Mouse (Mus musculus): ENCODE measurements around the gene Akap2. TPM values are rescaled to one million over a fixed set of nuclear protein-coding genes. Genes with fewer than 3 reads are reported as not detected.

The Akap2 gene
- polyA plus RNA-seq, 1 experiment from 2014 or later = 1.5 TPM

- H3K4me3 ChIP-seq (replicated peaks) = no peak overlapping the region
- no peak overlapping the region for H3K9ac ChIP-seq
- no peaks in the 10 kb centered on the region for H3K4me1 ChIP-seq (replicated peaks)
- H3K4me2 ChIP-seq = no peak overlapping the region
- 64% methylated on average over 7 of the region's 7 CpGs for WGBS (ENCODE audit: insufficient replicate concordance)
- no peaks in the 10 kb centered on the region for H3K36me3 ChIP-seq
- DNase-seq (no peak), ATAC-seq (ENCODE audit: low read depth) (no peak)
- H3K9me3 ChIP-seq (replicated peaks) = no peaks in the 10 kb centered on the region
- no peak overlapping the region for H3K27ac ChIP-seq
- no peaks in the 10 kb centered on the region for H3K27me3 ChIP-seq
Measured at GRCm38 (mm10) chr4:57762424-57762823, 45.0 kb downstream of the Akap2 start.

- Histone ChIP-seq H3K4me1 (replicated peaks) (no peaks in the 10 kb centered on the region), H3K27me3 (no peaks in the 10 kb centered on the region), H3K4me3 (replicated peaks) (no peak overlapping the region), H3K4me2 (no peak overlapping the region), H3K27ac (no peak overlapping the region), H3K9ac (no peak overlapping the region), H3K9me3 (replicated peaks) (no peaks in the 10 kb centered on the region), H3K36me3 (no peaks in the 10 kb centered on the region)
- 77% methylated on average over 1 of the region's 1 CpGs for WGBS (ENCODE audit: insufficient replicate concordance)
- DNase-seq = no peak
- no peak for ATAC-seq (ENCODE audit: low read depth)
Measured at GRCm38 (mm10) chr4:57764392-57764791, 46.9 kb downstream of the Akap2 start.

GRCm38 (mm10) chr4:57764926-57765325 is 47.5 kb downstream of the Akap2 start:
- Histone ChIP-seq H3K27me3 (no peaks in the 10 kb centered on the region), H3K4me3 (replicated peaks) (no peak overlapping the region), H3K9me3 (replicated peaks) (no peaks in the 10 kb centered on the region), H3K4me1 (replicated peaks) (no peaks in the 10 kb centered on the region), H3K27ac (no peak overlapping the region), H3K4me2 (no peak overlapping the region), H3K9ac (no peak overlapping the region), H3K36me3 (no peaks in the 10 kb centered on the region)
- 33% methylated on average over 1 of the region's 1 CpGs for WGBS (ENCODE audit: insufficient replicate concordance)
- ATAC-seq (ENCODE audit: low read depth) (no peak), DNase-seq (no peak)

DNA sequence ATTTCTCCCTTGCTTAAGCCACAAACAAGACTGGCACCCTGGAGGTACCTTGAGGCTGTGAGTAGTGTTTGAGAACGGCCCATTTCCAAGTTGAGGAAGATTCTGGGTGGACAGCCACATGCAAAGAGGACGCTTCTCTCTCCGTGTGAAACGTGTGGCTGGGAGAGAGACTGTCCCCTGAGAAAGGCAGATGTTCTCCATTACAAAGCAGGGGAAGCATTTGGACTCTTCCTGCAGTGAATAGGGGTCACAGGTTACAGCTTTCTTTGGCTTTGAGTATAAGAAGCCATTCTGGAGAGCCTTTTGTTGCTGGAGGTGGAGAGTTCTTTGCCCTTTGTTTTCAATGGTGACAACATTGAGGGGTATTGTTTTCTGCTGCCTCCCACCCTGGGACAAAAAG is 48.3 kb downstream of the Akap2 start:
- H3K27me3 ChIP-seq = no peaks in the 10 kb centered on the region
- H3K4me3 ChIP-seq (replicated peaks) = no peak overlapping the region
- H3K27ac ChIP-seq = no peak overlapping the region
- H3K4me1 ChIP-seq (replicated peaks) = no peaks in the 10 kb centered on the region
- no peak for DNase-seq
- no peak overlapping the region for H3K9ac ChIP-seq
- no peak overlapping the region for H3K4me2 ChIP-seq
- no peaks in the 10 kb centered on the region for H3K36me3 ChIP-seq
- H3K9me3 ChIP-seq (replicated peaks) = no peaks in the 10 kb centered on the region
- WGBS (ENCODE audit: insufficient replicate concordance) = 62% methylated on average over 4 of the region's 4 CpGs
- ATAC-seq (ENCODE audit: low read depth) = no peak

GRCm38 (mm10) chr4:57769007-57769406 is 51.5 kb downstream of the Akap2 start:
- H3K4me2 ChIP-seq = no peak overlapping the region
- no peaks in the 10 kb centered on the region for H3K27me3 ChIP-seq
- H3K36me3 ChIP-seq = no peaks in the 10 kb centered on the region
- no peak overlapping the region for H3K27ac ChIP-seq
- ATAC-seq (ENCODE audit: low read depth) = no peak
- H3K9me3 ChIP-seq (replicated peaks) = no peaks in the 10 kb centered on the region
- no peak for DNase-seq
- no peak overlapping the region for H3K9ac ChIP-seq
- no peak overlapping the region for H3K4me3 ChIP-seq (replicated peaks)
- 68% methylated on average over 3 of the region's 3 CpGs for WGBS (ENCODE audit: insufficient replicate concordance)
- H3K4me1 ChIP-seq (replicated peaks) = peaks cover 9% of the 10 kb centered on the region

- Histone ChIP-seq H3K27me3 (no peaks in the 10 kb centered on the region), H3K4me2 (no peak overlapping the region), H3K27ac (no peak overlapping the region), H3K4me1 (replicated peaks) (peaks cover 17% of the 10 kb centered on the region), H3K36me3 (no peaks in the 10 kb centered on the region), H3K4me3 (replicated peaks) (no peak overlapping the region), H3K9ac (no peak overlapping the region), H3K9me3 (replicated peaks) (no peaks in the 10 kb centered on the region)
- ATAC-seq (ENCODE audit: low read depth) (no peak), DNase-seq (no peak)
- WGBS (ENCODE audit: insufficient replicate concordance) = 73% methylated on average over 4 of the region's 4 CpGs
Measured at GRCm38 (mm10) chr4:57770185-57770823, 52.8 kb downstream of the Akap2 start.

GRCm38 (mm10) chr4:57771558-57772219 is 54.2 kb downstream of the Akap2 start:
- Histone ChIP-seq H3K4me3 (replicated peaks) (no peak overlapping the region), H3K36me3 (no peaks in the 10 kb centered on the region), H3K4me1 (replicated peaks) (peaks cover 17% of the 10 kb centered on the region), H3K27me3 (no peaks in the 10 kb centered on the region), H3K27ac (no peak overlapping the region), H3K4me2 (no peak overlapping the region), H3K9ac (no peak overlapping the region), H3K9me3 (replicated peaks) (no peaks in the 10 kb centered on the region)
- WGBS (ENCODE audit: insufficient replicate concordance) = 91% methylated on average over 2 of the region's 2 CpGs
- ATAC-seq (ENCODE audit: low read depth) = no peak
- no peak for DNase-seq

GRCm38 (mm10) chr4:57772851-57773510 is 55.5 kb downstream of the Akap2 start:
- H3K4me1 ChIP-seq (replicated peaks) = peaks cover 17% of the 10 kb centered on the region
- ATAC-seq (ENCODE audit: low read depth) (peak; percentile 68; the same call in 1 of the 2 replicates), DNase-seq (peak; percentile 29)
- no peak overlapping the region for H3K27ac ChIP-seq
- no peaks in the 10 kb centered on the region for H3K9me3 ChIP-seq (replicated peaks)
- H3K9ac ChIP-seq = no peak overlapping the region
- no peaks in the 10 kb centered on the region for H3K27me3 ChIP-seq
- no peak overlapping the region for H3K4me2 ChIP-seq
- no peaks in the 10 kb centered on the region for H3K36me3 ChIP-seq
- H3K4me3 ChIP-seq (replicated peaks) = no peak overlapping the region
- WGBS (ENCODE audit: insufficient replicate concordance) = 13% methylated on average over 11 of the region's 11 CpGs

DNA sequence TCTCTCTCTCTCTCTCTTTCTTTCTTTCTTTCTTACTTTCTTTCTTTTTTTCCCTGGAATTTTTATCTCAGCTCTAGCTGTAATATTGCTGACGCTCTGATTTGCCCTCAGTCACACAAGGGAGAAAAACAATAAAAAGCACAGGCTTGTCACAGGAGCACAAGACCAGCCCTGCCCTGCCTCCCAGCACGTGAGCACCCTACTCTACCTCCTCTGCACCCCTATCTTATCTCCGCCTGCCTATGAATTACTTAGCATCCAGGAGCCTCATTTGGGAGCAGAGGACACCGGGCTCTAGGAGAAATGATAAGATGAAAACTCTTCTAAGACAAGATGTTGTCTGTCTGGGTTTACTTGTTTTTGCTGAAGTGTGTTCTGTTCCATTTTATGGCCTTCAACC is 57.1 kb downstream of the Akap2 start:
- H3K27me3 ChIP-seq = 0 out of 2 replicates have a peak, but pooled peaks cover 5% of the 10 kb centered on the region
- H3K9ac ChIP-seq = no peak overlapping the region
- no peak for DNase-seq
- H3K4me2 ChIP-seq = no peak overlapping the region
- H3K4me3 ChIP-seq (replicated peaks) = no peak overlapping the region
- WGBS (ENCODE audit: insufficient replicate concordance) = 14% methylated on average over 4 of the region's 4 CpGs
- no peaks in the 10 kb centered on the region for H3K36me3 ChIP-seq
- peak; percentile 77 for ATAC-seq (ENCODE audit: low read depth)
- no peak overlapping the region for H3K27ac ChIP-seq
- H3K9me3 ChIP-seq (replicated peaks) = no peaks in the 10 kb centered on the region
- H3K4me1 ChIP-seq (replicated peaks) = peaks cover 17% of the 10 kb centered on the region

DNA sequence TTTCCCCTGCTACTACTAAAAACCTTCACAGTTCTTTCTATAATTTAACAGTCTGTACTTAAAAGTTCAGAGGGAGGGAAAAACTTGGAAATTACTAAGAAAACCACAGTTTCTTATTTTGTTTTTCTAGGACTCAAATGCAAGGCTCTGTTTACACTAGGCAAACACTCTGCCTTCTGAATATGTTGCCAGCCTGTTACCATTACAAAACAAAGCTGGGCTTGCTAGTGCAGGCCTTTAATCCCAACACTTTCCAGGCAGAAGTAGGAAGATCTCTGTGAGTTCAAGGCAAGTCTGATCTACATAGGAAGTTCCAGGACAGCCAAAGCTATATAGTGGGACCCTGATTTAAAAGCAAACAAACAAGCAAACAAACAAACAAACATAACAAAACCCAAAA is 58.1 kb downstream of the Akap2 start:
- no peak overlapping the region for H3K4me2 ChIP-seq
- no peak overlapping the region for H3K27ac ChIP-seq
- no peaks in the 10 kb centered on the region for H3K9me3 ChIP-seq (replicated peaks)
- DNase-seq (no peak), ATAC-seq (ENCODE audit: low read depth) (no peak)
- H3K27me3 ChIP-seq = peaks cover 14% of the 10 kb centered on the region
- no peak overlapping the region for H3K9ac ChIP-seq
- H3K4me3 ChIP-seq (replicated peaks) = no peak overlapping the region
- no peaks in the 10 kb centered on the region for H3K36me3 ChIP-seq
- peaks cover 17% of the 10 kb centered on the region for H3K4me1 ChIP-seq (replicated peaks)

DNA sequence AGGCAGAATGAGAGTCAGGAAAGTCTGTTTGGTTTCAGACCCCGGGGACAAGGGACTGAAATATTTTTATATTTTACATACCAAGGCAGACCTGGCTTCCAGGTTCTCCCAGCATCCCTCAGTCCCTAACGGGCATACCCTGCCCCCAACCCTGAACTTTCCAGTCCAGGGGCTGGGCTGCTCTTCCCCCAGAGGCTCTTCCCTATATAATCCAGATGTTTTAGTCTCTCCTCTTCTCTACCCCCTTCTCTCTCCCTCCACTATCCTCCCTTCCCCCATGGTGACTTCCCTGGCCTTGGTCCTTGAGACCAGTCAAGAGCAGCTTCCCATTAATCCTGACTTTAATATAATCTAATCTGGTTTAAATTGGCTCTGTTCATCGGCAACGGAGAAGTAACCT is 62.9 kb downstream of the Akap2 start:
- Histone ChIP-seq H3K27me3 (peaks cover 60% of the 10 kb centered on the region), H3K36me3 (no peaks in the 10 kb centered on the region), H3K9ac (no peak overlapping the region), H3K9me3 (replicated peaks) (no peaks in the 10 kb centered on the region), H3K27ac (no peak overlapping the region), H3K4me1 (replicated peaks) (peaks cover 15% of the 10 kb centered on the region), H3K4me3 (replicated peaks) (no peak overlapping the region), H3K4me2 (no peak overlapping the region)
- no peak for ATAC-seq (ENCODE audit: low read depth)
- WGBS (ENCODE audit: insufficient replicate concordance) = 34% methylated on average over 4 of the region's 4 CpGs
- no peak for DNase-seq
